Mouse (Mus musculus) right cerebral cortex, postnatal 14 days (tissue): Measurements from ENCODE around the gene Hoxd13.

Experiments
- DNase-seq: peaks from one replicate; pipeline ENCODE4 v3.0.0; 2022

Hoxd13 gene

GRCm38 (mm10) chr2:74681594-74682531 lies 13.8 kb downstream of the Hoxd13 start:
- DNase-seq = no peak

- no peak for DNase-seq
Measured at GRCm38 (mm10) chr2:74682796-74683195, 14.7 kb downstream of the Hoxd13 start.

GRCm38 (mm10) chr2:74683471-74683951 lies 15.4 kb downstream of the Hoxd13 start:
- no peak for DNase-seq

- DNase-seq = no peak
Measured at GRCm38 (mm10) chr2:74684106-74684505, 16.0 kb downstream of the Hoxd13 start.

GRCm38 (mm10) chr2:74685059-74685603 lies 17.0 kb downstream of the Hoxd13 start:
- DNase-seq = no peak

- DNase-seq = peak; percentile 46
Measured at GRCm38 (mm10) chr2:74686301-74686987, 18.3 kb downstream of the Hoxd13 start.

- no peak for DNase-seq
Measured at GRCm38 (mm10) chr2:74686988-74687697, 19.0 kb downstream of the Hoxd13 start.

- no peak for DNase-seq
Measured at GRCm38 (mm10) chr2:74687698-74688555, 19.8 kb downstream of the Hoxd13 start.

- no peak for DNase-seq
Measured at GRCm38 (mm10) chr2:74688795-74689573, 20.9 kb downstream of the Hoxd13 start.

- DNase-seq = no peak
Measured at GRCm38 (mm10) chr2:74689574-74690337, 21.6 kb downstream of the Hoxd13 start.

- DNase-seq = no peak
Measured at GRCm38 (mm10) chr2:74690338-74690716, 22.2 kb downstream of the Hoxd13 start.

GRCm38 (mm10) chr2:74691022-74691951 lies 23.2 kb downstream of the Hoxd13 start, which contains the start of gene Hoxd10:
Hoxd10 (plus strand) TSS chr2:74691924.
- no peak for DNase-seq

GRCm38 (mm10) chr2:74691995-74692807 lies 24.1 kb downstream of the Hoxd13 start:
- no peak for DNase-seq

GRCm38 (mm10) chr2:74692808-74693431 lies 24.8 kb downstream of the Hoxd13 start:
- no peak for DNase-seq

- DNase-seq = no peak
Measured at GRCm38 (mm10) chr2:74693432-74693827, 25.3 kb downstream of the Hoxd13 start.

- DNase-seq = no peak
Measured at GRCm38 (mm10) chr2:74694066-74694465, 26.0 kb downstream of the Hoxd13 start.

GRCm38 (mm10) chr2:74695383-74695782 lies 27.3 kb downstream of the Hoxd13 start:
- DNase-seq = no peak
